Mouse (Mus musculus) megakaryocyte, embryonic 14.5 days (primary cell): ENCODE measurements around the gene Bcas3.
"Not testable (repeated sequence)": the region's sequence is repeated elsewhere in the genome, so short reads cannot be mapped to it uniquely, and the experiment has no call there.

ENCODE experiments used
- FLI1 ChIP-seq: IDR thresholded peaks from 2 replicates; pipeline ENCODE4 v1.6.1; 2012; ENCODE audit warnings: low read length, inconsistent platforms, mixed read lengths
- GATA1 ChIP-seq: IDR thresholded peaks from 3 replicates; pipeline ENCODE4 v1.6.1; 2012; ENCODE audit warnings: mixed read lengths, low read length, inconsistent platforms, borderline replicate concordance

GRCm38 (mm10) chr11:85716730-85717129 lies 363.8 kb downstream of the Bcas3 start:
- TF ChIP-seq GATA1, FLI1: not testable (repeated sequence)
